Mouse (Mus musculus) megakaryocyte, embryonic 14.5 days (primary cell): ENCODE results near the gene Focad.

Experiments used
- FLI1 ChIP-seq: IDR thresholded peaks from 2 replicates; pipeline ENCODE4 v1.6.1; 2012; ENCODE audit warnings: low read length, inconsistent platforms, mixed read lengths
- GATA1 ChIP-seq: IDR thresholded peaks from 3 replicates; pipeline ENCODE4 v1.6.1; 2012; ENCODE audit warnings: mixed read lengths, low read length, inconsistent platforms, borderline replicate concordance

- TF ChIP-seq GATA1 (no peak), FLI1 (no peak)
Observed at GRCm38 (mm10) chr4:88299551-88299950, 205.1 kb downstream of the Focad start.
